Mouse (Mus musculus) limb, embryonic 11.5 days (tissue): ENCODE data around the gene Ptms. TPM values are rescaled to one million over a fixed set of nuclear protein-coding genes. Genes with fewer than 3 reads are reported as not detected.

Source experiments
- ATAC-seq: fragments of 200-750 bp; cut with Nextera tagmentation; 2 replicates; pipeline ENCODE4 v1.8.0; 2017; ENCODE audit warnings: low read depth; ENCODE audit not compliant: insufficient number of reproducible peaks, low FRiP score, low TSS enrichment
- DNase-seq: peaks from one replicate; pipeline ENCODE4 v3.0.0-alpha.2; 2015; ENCODE audit warnings: low spot score
- H3K27ac ChIP-seq: fragments of 300-500 bp; sonication (generic); replicated peaks from 2 replicates; pipeline ENCODE4 v1.5.1; 2014; ENCODE audit warnings: low read depth, mild to moderate bottlenecking, low read length
- H3K27me3 ChIP-seq: fragments of 300-500 bp; sonication (generic); 2 replicates; pipeline ENCODE4 v1.6.1; 2014; ENCODE audit warnings: mild to moderate bottlenecking, low read length, mixed read lengths; ENCODE audit not compliant: control insufficient read depth, insufficient read depth
- H3K36me3 ChIP-seq: fragments of 300-500 bp; sonication (generic); 2 replicates; pipeline ENCODE4 v1.6.1; 2014; ENCODE audit warnings: mild to moderate bottlenecking, low read length, moderate library complexity, mixed read lengths; ENCODE audit not compliant: control insufficient read depth, insufficient read depth
- H3K4me1 ChIP-seq: fragments of 300-500 bp; sonication (generic); 2 replicates; pipeline ENCODE4 v1.6.1; 2014; ENCODE audit warnings: low read length, mixed read lengths; ENCODE audit not compliant: control insufficient read depth, insufficient read depth
- H3K4me2 ChIP-seq: fragments of 300-500 bp; sonication (generic); 2 replicates; pipeline ENCODE4 v1.6.1; 2014; ENCODE audit warnings: low read depth, mild to moderate bottlenecking, moderate library complexity; ENCODE audit not compliant: severe bottlenecking
- H3K4me3 ChIP-seq: fragments of 300-500 bp; sonication (generic); 2 replicates; pipeline ENCODE4 v1.5.1; 2014; ENCODE audit warnings: low read depth, low read length
- H3K9ac ChIP-seq: fragments of 300-500 bp; sonication (generic); 2 replicates; pipeline ENCODE4 v1.6.1; 2014; ENCODE audit warnings: mild to moderate bottlenecking, low read length
- H3K9me3 ChIP-seq: fragments of 300-500 bp; sonication (generic); 2 replicates; pipeline ENCODE4 v1.6.1; 2016; ENCODE audit warnings: low read length; ENCODE audit not compliant: control insufficient read depth
- WGBS: fragments of 180-500 bp; shearing (Covaris S2); extraction: QIAGEN DNeasy Blood & Tissue Kit; methylation state at CpG from one replicate; pipeline ENCODE4 v1.1.7; 2014; 5-methylcytosine and 5-hydroxymethylcytosine counted together
- polyA plus RNA-seq: library from polyadenylated mRNA; unstranded; fragments of >200 nt; fragmentation: Nextera tagmentation; extraction: Ambion mirVana; gene quantifications from 2 replicates; pipeline ENCODE4 v1.2.1, GENCODE M21; 2014

The Ptms gene
- polyA plus RNA-seq, 1 experiment from 2014 or later = 223 TPM

DNA sequence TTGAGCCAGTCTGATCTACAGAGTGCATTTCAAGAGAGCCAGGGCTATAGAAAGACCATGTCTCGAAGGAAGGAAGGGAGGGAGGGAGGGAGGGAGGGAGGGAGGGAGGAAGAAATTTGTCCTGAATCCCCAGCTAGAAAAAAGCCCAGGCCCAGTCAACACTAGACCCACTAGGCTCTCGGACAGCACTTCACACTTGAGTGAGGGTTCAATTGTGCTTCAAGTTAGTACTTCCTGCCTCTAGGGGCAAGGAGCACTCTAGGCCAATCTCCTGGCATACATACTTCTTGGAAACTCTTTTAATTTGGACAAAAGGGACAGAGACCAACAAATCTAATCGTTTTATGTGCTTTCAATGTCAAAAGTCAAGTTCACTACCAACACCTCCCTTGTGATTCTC is 38.2 kb upstream of the Ptms start:
- no peak for DNase-seq
- no peak overlapping the region for H3K4me2 ChIP-seq
- no peak for ATAC-seq
- no peaks in the 10 kb centered on the region for H3K9me3 ChIP-seq
- no peaks in the 10 kb centered on the region for H3K27me3 ChIP-seq
- H3K4me3 ChIP-seq = no peak overlapping the region
- no peak overlapping the region for H3K27ac ChIP-seq
- no peaks in the 10 kb centered on the region for H3K4me1 ChIP-seq
- H3K9ac ChIP-seq = no peak overlapping the region
- H3K36me3 ChIP-seq = peaks cover 10% of the 10 kb centered on the region
- 88% methylated on average over 3 of the region's 3 CpGs for WGBS

DNA sequence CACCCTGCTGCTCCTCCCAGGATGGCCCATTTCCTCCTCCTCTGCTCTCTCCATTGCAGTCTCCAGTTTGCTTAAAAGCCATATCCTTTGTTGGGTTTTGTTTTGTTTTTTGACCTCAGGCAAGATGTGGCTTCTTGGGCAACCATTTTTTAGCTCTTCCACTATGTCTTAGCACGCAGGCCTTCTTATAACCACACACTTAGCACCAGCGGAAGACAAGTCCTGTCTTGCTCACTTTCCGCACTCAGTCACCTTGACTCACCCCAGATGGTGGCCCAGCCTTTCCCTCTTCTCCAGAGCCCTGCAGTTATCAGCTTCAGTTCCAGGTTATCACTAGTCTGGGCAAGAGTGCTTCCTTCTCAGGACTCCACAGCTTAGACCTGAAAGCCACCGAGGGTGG is 35.3 kb upstream of the Ptms start:
- Histone ChIP-seq H3K4me3 (no peak overlapping the region), H3K4me1 (no peaks in the 10 kb centered on the region), H3K9me3 (no peaks in the 10 kb centered on the region), H3K36me3 (peaks cover 8% of the 10 kb centered on the region), H3K27me3 (no peaks in the 10 kb centered on the region), H3K27ac (no peak overlapping the region), H3K4me2 (no peak overlapping the region), H3K9ac (no peak overlapping the region)
- DNase-seq (no peak), ATAC-seq (no peak)
- whole genome bisulfite sequencing = 93% methylated on average over 4 of the region's 4 CpGs

DNA sequence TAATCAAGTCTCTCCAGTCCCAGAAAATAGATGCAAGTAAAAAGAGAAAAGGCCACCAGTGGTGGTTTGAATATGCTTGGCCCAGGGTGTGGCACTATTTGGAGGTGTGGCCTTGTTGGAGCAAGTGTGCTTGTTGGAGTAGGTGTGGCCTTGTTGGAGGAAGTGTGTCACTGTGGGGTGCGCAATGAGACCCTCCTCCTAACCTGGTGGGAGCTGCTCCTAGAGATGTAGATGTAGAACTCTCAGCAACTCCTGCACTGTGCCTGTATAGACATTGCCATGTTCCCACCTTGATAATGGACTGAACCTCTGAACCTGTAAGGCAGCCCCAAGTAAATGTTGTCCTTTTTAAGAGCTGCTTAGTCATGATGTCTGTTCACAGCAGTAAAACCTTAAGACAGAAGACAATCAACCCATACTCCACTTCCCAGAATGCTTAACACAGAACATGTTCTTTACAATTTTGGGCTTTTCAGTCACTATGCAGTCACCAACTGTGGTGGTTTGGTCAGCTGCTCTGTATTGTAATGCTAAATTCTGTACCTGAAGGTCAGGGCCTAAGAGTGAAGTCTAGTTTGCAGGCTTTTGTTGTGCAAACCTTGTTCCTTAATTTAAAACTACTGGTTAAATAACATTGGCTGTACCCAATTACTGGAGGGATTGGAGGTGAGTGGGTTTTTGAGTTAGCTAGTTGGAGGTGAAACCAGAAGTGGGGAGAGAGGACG is 34.2 kb upstream of the Ptms start:
- Histone ChIP-seq H3K4me3 (no peak overlapping the region), H3K4me2 (no peak overlapping the region), H3K9me3 (no peaks in the 10 kb centered on the region), H3K27me3 (no peaks in the 10 kb centered on the region), H3K27ac (no peak overlapping the region), H3K4me1 (no peaks in the 10 kb centered on the region), H3K36me3 (peaks cover under 1% of the 10 kb centered on the region; the same call in 1 of the 2 replicates), H3K9ac (no peak overlapping the region)
- WGBS = 92% methylated on average over 2 of the region's 2 CpGs
- DNase-seq (no peak), ATAC-seq (no peak)

DNA sequence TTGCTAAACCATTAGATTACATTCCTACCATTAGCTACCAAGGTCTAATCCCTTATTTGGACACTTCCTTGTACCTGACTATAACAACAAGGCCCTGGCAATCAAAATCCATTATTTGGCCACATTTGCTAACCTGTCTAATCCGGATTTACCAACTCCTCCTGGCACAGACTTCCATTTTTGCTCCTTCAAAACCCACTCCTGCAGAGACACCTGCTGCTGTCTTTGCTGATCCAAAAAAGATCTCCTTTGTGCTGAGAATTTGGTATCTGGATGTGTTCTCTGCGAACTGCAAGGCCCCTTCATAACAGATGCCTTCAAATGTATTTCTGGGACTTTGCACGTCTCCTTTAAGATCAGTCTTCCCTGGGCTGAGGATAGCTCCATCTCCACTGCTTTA is 23.6 kb upstream of the Ptms start:
- H3K9ac ChIP-seq = no peak overlapping the region
- H3K9me3 ChIP-seq = no peaks in the 10 kb centered on the region
- no peak overlapping the region for H3K27ac ChIP-seq
- WGBS = 87% methylated on average over 3 of the region's 3 CpGs
- ATAC-seq = no peak
- no peak overlapping the region for H3K4me3 ChIP-seq
- no peaks in the 10 kb centered on the region for H3K27me3 ChIP-seq
- H3K36me3 ChIP-seq = no peaks in the 10 kb centered on the region
- H3K4me2 ChIP-seq = no peak overlapping the region
- H3K4me1 ChIP-seq = no peaks in the 10 kb centered on the region
- no peak for DNase-seq

DNA sequence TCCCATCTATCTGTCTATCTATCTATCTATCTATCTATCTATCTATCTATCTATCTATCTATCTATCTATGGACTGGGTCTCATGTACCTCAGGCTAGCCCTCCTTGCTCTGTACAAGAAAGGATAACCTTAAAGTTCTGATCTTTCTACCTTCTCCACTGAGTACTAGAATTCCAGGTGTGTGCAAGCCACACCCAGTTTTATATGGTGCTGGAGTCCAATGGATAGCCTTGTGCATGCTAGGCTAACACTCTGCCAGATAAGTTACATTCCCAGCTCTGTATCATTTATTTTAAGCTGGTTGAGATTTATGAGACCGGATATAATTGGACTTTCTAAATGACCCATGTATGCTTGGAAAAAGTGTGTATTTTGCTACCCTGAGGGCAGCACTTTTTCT is 21.8 kb upstream of the Ptms start:
- H3K36me3 ChIP-seq = no peaks in the 10 kb centered on the region; the same call in 1 of the 2 replicates
- no peak overlapping the region for H3K4me2 ChIP-seq
- WGBS = 95% methylated on average over 1 of the region's 1 CpGs
- no peak overlapping the region for H3K4me3 ChIP-seq
- H3K9ac ChIP-seq = no peak overlapping the region
- H3K4me1 ChIP-seq = no peaks in the 10 kb centered on the region
- DNase-seq (no peak), ATAC-seq (no peak)
- no peaks in the 10 kb centered on the region for H3K9me3 ChIP-seq
- H3K27ac ChIP-seq = no peak overlapping the region
- no peaks in the 10 kb centered on the region for H3K27me3 ChIP-seq

DNA sequence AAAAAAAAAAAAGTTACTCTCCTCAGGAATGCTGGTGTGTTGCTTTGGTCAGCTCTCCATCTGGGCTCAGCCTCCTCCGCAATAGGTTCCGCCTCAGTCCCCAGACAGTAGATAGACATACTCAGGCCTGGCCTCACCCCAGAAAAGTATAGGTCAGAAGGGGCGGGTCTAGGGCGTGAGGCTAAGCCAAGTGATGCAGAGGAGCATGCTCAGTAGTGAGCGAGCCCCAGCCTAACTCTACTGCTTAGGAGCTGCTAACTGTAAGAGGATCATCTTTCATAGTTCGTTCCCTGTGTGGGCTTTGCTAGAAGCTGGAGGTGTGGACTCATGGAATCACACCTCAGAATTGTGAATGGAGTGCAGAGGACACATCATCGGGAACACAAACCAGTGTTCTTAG is 18.7 kb upstream of the Ptms start:
- H3K9ac ChIP-seq = no peak overlapping the region
- ATAC-seq (no peak), DNase-seq (no peak)
- H3K27ac ChIP-seq = no peak overlapping the region
- no peak overlapping the region for H3K4me3 ChIP-seq
- 92% methylated on average over 7 of the region's 7 CpGs for WGBS
- no peaks in the 10 kb centered on the region for H3K27me3 ChIP-seq
- H3K9me3 ChIP-seq = no peaks in the 10 kb centered on the region
- no peak overlapping the region for H3K4me2 ChIP-seq
- H3K36me3 ChIP-seq = peaks cover 19% of the 10 kb centered on the region
- H3K4me1 ChIP-seq = no peaks in the 10 kb centered on the region

DNA sequence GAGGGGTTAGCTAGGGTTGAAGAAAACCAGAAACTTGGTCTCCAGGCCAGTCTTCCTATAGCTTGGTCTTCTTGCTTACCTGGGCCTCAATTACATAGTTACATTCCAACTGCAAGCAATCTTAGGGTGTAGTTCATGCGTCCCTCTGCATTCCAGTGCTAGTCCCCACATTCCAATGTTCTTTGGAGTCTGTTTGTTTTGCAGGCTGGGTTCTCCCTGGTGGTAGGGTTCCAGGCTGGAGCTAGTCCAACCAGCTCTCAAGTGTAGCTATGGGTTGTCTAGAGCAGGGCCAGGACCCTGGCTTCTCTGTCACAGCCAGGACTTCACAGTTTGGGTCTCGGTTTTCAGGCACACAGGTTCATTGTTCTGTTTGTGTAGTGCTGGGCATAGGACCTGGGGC is 17.6 kb upstream of the Ptms start:
- H3K4me3 ChIP-seq = no peak overlapping the region
- H3K9ac ChIP-seq = no peak overlapping the region
- H3K36me3 ChIP-seq = peaks cover 19% of the 10 kb centered on the region
- H3K27me3 ChIP-seq = no peaks in the 10 kb centered on the region
- H3K9me3 ChIP-seq = no peaks in the 10 kb centered on the region
- H3K27ac ChIP-seq = no peak overlapping the region
- no peak for DNase-seq
- no peak overlapping the region for H3K4me2 ChIP-seq
- 88% methylated on average over 2 of the region's 2 CpGs for WGBS
- peaks cover 2% of the 10 kb centered on the region for H3K4me1 ChIP-seq
- no peak for ATAC-seq

DNA sequence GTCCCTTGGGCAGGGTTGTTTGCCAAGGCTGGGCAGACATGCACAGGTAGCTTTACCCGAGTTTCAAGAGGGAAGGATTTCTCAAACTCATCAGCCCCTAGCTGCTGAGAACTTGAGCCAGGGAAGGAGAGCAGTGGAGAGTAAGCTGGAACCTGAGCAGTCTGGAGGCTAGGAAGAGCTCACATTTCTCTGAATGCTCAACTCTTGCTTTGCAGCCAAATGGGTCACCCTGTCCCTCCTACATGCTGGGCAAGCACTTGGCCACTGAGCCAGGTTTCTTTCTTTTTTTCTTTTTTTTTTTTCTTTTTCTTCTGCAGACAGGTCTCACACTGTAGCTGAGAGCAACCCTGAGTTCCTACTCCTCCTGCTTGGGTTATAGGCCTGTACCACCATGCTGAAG is 16.8 kb upstream of the Ptms start:
- 87% methylated on average over 1 of the region's 1 CpGs for WGBS
- Histone ChIP-seq H3K27me3 (no peaks in the 10 kb centered on the region), H3K4me2 (no peak overlapping the region), H3K36me3 (peaks cover 19% of the 10 kb centered on the region), H3K27ac (no peak overlapping the region), H3K9me3 (no peaks in the 10 kb centered on the region), H3K4me1 (peaks cover 6% of the 10 kb centered on the region), H3K4me3 (no peak overlapping the region), H3K9ac (no peak overlapping the region)
- ATAC-seq (no peak), DNase-seq (no peak)

DNA sequence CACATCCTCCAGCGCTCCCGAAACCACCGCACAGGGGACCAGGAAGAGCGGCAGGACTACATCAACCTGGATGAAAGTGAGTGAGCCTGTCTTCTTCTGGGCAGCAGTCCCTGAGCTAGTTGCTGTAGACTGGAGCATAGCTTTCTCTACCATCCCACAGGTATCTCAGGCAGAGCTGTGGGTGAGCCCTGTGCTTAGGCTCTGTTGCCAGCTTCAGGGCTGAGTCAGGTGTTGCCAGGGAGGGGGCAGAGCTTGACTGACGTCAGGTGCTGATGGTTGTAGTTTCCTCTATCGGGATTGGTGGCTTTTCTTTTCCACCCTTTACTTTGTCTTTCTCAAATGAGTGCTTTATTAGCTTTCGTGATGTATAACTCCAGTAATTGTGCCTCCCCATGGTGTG is 14.8 kb upstream of the Ptms start:
- WGBS = 96% methylated on average over 7 of the region's 7 CpGs
- Histone ChIP-seq H3K9ac (no peak overlapping the region), H3K4me3 (no peak overlapping the region), H3K27ac (no peak overlapping the region), H3K9me3 (no peaks in the 10 kb centered on the region), H3K27me3 (no peaks in the 10 kb centered on the region), H3K36me3 (peaks cover 19% of the 10 kb centered on the region), H3K4me1 (peaks cover 10% of the 10 kb centered on the region), H3K4me2 (no peak overlapping the region)
- ATAC-seq (no peak), DNase-seq (no peak)
